Mouse (Mus musculus): ENCODE measurements around the gene Hadha. TPM values are rescaled to one million over a fixed set of nuclear protein-coding genes. Genes with fewer than 3 reads are reported as not detected.
A peak's percentile ranks its signal among the peaks of the same experiment; 100 is the strongest.

The Hadha gene
- total RNA-seq, 2 experiments from 2014 or later, result 49.5 to 133 TPM

- ATAC-seq (replicated peaks; ENCODE audit: poor library complexity), result peak; percentile 69
Observed at GRCm38 (mm10) chr5:30113881-30114760, 40.8 kb downstream of the Hadha start.

DNA sequence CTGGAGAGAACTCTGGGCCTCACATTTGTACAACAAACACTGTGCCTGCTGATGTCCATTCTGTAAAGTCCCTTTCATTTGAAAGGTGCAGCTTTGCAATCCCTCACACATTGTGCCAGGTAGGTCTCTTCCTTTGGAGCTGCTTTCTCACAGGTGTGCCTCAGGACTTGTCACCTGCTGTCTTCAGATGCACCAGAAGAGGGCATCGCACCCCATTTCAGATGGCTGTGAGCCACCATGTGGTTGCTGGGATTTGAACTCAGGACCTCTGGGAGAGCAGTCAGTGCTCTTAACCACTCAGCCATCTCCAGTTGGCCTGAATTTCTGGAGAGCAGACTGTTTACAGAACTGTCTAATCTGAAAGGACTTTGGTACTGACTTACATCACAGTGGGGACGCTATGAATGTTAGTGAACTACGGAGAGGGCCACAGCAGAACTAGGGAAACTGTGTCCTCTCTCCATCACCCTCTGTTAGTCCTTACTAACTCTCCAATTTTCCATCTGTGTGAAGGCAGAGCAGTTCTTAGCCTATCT, 42.4 kb downstream of the Hadha start:
- no peak for ATAC-seq (replicated peaks; ENCODE audit: poor library complexity)

DNA sequence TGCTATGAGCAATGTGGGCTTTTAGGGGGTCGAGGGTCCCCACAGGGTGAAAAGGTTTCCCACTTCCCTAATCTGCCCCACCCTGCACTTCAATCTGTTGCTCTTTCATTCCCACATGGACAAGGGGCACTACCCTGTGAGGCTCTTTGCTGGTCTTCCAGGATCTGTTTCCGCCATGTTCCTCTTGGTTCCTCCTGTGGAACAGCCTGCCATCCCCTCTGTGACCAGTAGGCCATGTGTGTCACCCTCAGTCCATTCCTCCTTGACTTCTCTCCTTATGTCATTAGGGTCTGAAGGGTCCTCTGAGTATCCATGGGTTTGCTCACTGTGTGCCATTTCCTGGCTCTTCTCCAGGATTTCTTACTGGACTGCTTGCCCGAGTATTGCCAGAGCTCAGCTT, 43.2 kb downstream of the Hadha start:
- ATAC-seq (replicated peaks; ENCODE audit: poor library complexity), result 0 out of 2 replicates have a peak, but pooled peaks have one; percentile 19

DNA sequence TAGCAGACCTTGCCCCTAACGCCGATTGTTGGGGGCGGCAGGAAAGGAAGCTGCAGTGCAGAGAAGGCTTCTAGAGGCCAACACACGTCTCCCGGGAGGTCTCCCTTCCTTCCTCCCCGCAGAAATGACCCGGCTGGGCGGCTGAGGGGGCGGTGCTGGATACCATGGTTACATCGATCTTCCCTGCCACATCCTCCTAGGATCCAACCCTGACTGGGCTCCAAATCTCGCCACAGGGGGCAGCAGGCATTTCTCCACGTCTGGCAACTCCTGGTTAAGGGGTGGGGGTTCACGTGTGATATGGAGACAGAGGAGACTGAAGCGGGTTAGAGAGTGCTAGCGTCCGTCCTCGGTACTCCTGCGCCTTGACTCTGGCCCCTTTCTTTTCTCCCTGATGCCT, 43.8 kb downstream of the Hadha start:
- ATAC-seq (replicated peaks; ENCODE audit: poor library complexity), result peak; percentile 15; the same call in 1 of the 2 replicates

GRCm38 (mm10) chr5:30110371-30111060, 44.4 kb downstream of the Hadha start:
- no peak for ATAC-seq (replicated peaks; ENCODE audit: poor library complexity)

DNA sequence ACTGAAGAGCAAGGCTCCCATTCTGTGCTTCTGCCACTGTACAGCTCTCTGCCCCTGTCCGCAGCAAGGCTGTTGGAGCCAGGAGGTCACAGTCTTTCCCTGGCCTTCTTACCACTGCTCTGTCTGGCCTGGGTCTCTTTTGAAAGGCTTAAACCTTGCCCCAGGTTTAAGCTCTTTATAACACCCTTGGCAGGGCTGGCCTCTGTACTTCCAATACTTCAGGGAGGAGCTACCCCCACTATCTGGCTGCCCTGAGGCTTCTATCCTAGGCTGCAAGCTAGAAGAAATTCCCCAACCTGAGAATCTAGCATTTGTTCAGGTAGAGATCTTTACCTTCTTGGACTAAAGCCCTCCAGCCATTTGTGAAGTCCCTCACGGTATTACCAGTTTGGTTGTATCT, 45.1 kb downstream of the Hadha start:
- ATAC-seq (replicated peaks; ENCODE audit: poor library complexity), result no peak

DNA sequence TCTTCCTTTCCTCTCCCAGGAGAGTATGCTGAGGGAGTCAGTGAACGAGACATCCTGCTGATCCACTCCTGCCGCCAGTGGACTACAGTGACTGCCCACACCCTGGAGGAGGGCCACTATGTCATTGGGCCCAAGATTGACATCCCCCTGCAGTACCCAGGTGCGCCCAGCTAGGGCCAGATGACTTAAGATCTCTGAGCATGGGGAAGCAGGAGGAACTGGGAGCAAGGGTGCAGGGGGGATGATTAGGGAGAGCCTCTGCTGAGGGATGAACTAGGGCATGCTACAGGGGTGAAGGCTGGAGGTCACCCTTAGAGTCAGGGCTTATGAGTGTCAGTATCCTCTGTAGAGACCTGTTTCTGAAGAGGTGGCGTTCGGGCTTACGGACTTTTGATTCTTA, 46.7 kb downstream of the Hadha start:
- no peak for ATAC-seq (replicated peaks; ENCODE audit: poor library complexity)

DNA sequence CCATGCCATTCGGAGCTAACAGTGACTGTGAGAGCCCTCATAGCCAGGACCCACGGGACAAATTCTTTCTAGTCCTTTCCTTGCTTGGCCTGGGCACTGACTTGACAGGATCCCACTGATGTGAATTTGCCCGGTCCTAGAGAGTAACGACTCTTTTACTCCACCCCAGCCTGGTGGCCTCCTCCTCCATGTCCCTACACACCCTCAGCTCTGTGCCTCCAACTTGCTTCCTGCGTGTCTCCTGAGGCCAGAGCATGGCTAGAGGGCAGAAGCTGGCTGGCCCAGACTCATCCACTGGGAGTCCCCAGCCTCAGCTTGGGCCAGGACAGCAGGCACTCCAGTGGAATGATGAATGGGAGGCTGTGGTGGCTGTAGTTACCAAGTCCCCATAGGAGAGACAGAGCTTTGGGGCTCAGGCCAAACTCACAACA, 47.3 kb downstream of the Hadha start:
- no peak for ATAC-seq (replicated peaks; ENCODE audit: poor library complexity)

- no peak for ATAC-seq (replicated peaks; ENCODE audit: poor library complexity)
Observed at GRCm38 (mm10) chr5:30107186-30107585, 47.8 kb downstream of the Hadha start.

GRCm38 (mm10) chr5:30106756-30107155, 48.2 kb downstream of the Hadha start:
- ATAC-seq (replicated peaks; ENCODE audit: poor library complexity), result no peak

- no peak for ATAC-seq (replicated peaks; ENCODE audit: poor library complexity)
Observed at GRCm38 (mm10) chr5:30105668-30106300, 49.2 kb downstream of the Hadha start, which contains the start of gene 3110082J24Rik. Gene 3110082J24Rik, minus strand, starts transcription at chr5:30106086.

- ATAC-seq (replicated peaks; ENCODE audit: poor library complexity), result no peak
Observed at GRCm38 (mm10) chr5:30104841-30105667, 49.9 kb downstream of the Hadha start, which contains the start of gene Garem2. Gene Garem2, plus strand, starts transcription at chr5:30105161.

- ATAC-seq (replicated peaks; ENCODE audit: poor library complexity), result peak; percentile 68
Observed at GRCm38 (mm10) chr5:30104339-30104738, 50.6 kb downstream of the Hadha start.

DNA sequence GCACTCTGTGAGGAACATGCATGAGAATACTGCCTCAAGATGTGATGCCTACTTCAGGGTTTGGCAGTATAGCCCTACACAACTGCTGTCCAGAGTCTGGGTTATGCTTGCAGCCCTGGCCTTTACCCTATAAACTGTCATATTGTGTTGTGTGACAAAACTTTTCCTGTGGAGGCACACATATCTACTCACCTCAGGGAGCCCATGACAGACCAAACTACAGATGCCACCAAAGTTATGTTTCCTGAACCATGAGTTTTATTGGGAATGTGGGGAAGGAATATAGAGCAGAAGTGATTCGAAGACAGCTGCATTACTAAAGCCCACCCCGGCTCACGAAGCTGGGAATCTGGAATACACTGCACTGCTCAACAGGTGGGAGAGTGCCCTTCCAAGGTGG, 51.6 kb downstream of the Hadha start:
- ATAC-seq (replicated peaks; ENCODE audit: poor library complexity), result no peak

GRCm38 (mm10) chr5:30098260-30098659, 56.7 kb downstream of the Hadha start:
- no peak for ATAC-seq (replicated peaks; ENCODE audit: poor library complexity)

DNA sequence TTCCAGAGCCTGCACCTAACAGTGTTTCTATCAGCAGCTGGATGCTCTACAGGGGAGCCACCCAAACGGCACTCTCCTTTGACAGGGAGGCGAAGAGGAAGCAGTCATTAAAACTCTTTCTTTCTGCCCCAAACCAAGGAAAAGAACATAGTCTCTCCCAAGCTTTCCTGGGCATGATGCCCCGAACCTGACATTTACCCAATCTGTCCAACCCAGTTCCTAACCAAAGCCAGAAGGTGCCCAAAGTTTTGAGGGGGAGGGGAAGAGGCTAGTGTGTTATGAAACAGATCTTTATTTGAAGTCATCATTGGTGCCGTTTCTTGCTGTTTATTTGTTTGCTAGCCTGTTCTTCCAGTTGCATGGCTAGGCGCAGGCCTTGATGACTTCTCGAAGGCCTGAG, 59.2 kb downstream of the Hadha start:
- no peak for ATAC-seq (replicated peaks; ENCODE audit: poor library complexity)

- ATAC-seq (replicated peaks; ENCODE audit: poor library complexity), result no peak
Observed at GRCm38 (mm10) chr5:30094399-30094798, 60.6 kb downstream of the Hadha start.

DNA sequence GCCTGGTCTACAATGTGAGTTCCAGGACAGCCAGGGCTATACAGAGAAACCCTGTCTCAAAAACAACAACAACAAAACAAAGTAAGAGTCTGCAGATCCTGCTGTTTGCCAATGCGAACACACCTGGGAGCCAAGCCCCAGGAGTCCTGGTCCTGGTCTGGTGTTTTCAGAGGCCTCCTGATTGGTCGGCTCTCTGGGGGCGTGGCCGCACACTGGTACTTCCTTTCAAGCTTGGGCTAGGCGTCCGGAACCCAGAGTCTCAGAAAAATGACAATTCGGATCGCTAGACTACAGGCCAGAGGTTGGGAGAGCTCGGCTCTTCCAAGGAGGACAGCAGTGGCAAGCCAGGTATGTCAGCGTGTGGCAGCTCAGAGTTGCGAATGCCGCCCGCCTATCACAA, 62.3 kb downstream of the Hadha start:
- ATAC-seq (replicated peaks; ENCODE audit: poor library complexity), result no peak

DNA sequence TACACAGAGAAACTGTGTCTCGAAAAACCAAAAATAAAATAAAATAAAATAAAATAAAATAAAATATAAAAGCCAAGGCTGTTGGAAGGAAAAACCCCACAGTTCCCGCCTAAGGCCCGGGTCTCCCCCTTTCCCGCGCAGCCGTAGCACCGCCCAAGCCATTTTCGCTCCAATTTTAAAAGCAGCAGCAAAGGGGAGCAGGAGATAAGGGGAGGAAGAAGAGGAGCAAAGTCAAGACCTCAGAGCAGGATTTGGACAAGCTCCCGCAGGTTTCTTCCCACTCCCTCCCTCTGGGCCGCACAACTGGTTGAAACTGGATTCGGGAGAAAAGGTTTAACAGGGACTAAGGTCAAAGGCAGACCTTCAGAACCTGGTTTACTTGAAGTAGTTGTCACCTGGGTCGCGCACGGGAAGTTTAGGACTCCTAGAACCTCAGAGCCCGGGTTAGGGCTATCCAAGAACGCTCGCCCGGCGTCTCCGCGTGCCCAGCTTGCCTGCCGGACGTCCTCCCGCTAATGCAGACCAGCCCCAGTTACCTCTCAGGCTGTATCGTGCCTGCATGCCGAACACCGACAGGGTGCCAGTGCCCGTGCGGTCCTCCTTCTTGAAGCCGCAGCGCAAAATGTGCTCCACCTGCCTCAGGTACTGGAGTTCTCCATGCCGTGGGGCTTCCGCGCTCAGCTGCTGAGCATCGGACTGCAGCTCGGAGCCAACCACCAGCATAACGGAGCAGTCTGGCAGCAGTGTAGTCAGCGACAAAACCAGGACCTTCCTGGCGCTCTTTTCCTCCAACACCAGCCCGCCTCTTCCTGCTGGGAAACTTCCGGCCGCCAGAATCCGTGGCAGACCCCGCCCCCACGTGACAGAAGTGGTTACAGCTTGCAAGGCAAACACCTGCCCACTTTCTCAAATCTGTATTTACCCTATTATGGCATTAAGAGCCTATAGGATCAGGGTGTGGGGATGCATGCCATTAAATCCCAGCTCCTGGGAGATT, 81.8 kb downstream of the Hadha start, which contains the start of gene Tyms:
TSS of gene Tyms (minus strand) at position 793 of the 997 bp plus-strand sequence.
- ATAC-seq (replicated peaks; ENCODE audit: poor library complexity), result peak; percentile 94
